Mouse (Mus musculus) lung, adult 2 months (tissue): ENCODE measurements around the gene Enthd1. TPM values are rescaled to one million over a fixed set of nuclear protein-coding genes. Genes with fewer than 3 reads are reported as not detected.
A peak's percentile ranks its signal among the peaks of the same experiment; 100 is the strongest.

ENCODE experiments used
- DNase-seq: peaks from one replicate; pipeline ENCODE4 v3.0.0; 2022
- H3K4me1 ChIP-seq: fragments of 200-500 bp; 2 replicates; pipeline ENCODE4 v1.6.1; 2011; ENCODE audit warnings: low read length; ENCODE audit not compliant: control insufficient read depth, insufficient read depth
- H3K4me3 ChIP-seq: fragments of 200-500 bp; replicated peaks from 2 replicates; pipeline ENCODE3; 2011; ENCODE audit warnings: low read depth, mild to moderate bottlenecking, control low read depth, low read length; ENCODE audit errors: extremely low read depth
- CTCF ChIP-seq: fragments of 200-500 bp; IDR thresholded peaks from 2 replicates; pipeline ENCODE4 v1.5.1; 2011; ENCODE audit warnings: mild to moderate bottlenecking, low read length, control low read depth; ENCODE audit not compliant: insufficient read depth
- POLR2A ChIP-seq: fragments of 200-500 bp; IDR thresholded peaks from 2 replicates; pipeline ENCODE4 v1.6.1; 2011; ENCODE audit warnings: low read depth, mild to moderate bottlenecking, control low read depth, low read length, borderline replicate concordance; ENCODE audit errors: extremely low read depth
- WGBS: fragments of 180-500 bp; shearing (Covaris S2); methylation state at CpG from one replicate; pipeline ENCODE4 v1.1.7; 2018; 5-methylcytosine and 5-hydroxymethylcytosine counted together
- polyA plus RNA-seq: library from polyadenylated mRNA; depleted of rRNA; stranded (reverse); fragments of >200 nt; gene quantifications from 2 replicates; pipeline ENCODE4 v1.2.3, GENCODE M21; 2012; rRNA removed

The Enthd1 gene
- not detected in 2 replicates for polyA plus RNA-seq

GRCm38 (mm10) chr15:80565106-80565665 is at the start of gene Enthd1:
Gene Enthd1 (minus strand): TSS chr15:80565156.
- Histone ChIP-seq H3K4me3 (no peak within 1 kb of the TSS), H3K4me1 (no peaks in the 10 kb centered on the region)
- WGBS: 82% methylated on average over 19 of the region's 19 CpGs
- TF ChIP-seq CTCF (no peak), POLR2A (no peak)
- no peak for DNase-seq

DNA sequence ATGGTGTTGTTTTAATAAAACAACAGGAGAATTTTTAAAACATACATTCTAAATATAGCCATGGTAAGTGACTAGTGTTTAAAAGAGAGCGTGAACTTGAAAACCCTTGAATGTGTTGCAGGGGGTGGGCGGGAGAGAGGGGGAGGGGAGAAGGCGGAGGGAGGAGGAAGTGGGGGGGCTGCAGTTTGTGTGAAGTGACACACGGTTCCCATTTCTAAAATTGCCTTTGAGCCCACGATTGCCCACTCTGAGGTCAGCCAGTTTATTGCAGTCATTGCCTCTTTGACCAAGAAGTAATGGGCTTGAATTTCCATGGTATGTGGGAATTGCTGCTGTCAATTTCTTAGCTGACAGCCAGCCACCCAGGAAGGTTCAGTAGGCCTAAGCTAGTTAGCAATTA is 48.9 kb upstream of the Enthd1 start:
- Histone ChIP-seq H3K4me1 (no peaks in the 10 kb centered on the region), H3K4me3 (no peak overlapping the region)
- no peak for DNase-seq
- TF ChIP-seq POLR2A (no peak), CTCF (no peak)
- WGBS: 32% methylated on average over 5 of the region's 5 CpGs

DNA sequence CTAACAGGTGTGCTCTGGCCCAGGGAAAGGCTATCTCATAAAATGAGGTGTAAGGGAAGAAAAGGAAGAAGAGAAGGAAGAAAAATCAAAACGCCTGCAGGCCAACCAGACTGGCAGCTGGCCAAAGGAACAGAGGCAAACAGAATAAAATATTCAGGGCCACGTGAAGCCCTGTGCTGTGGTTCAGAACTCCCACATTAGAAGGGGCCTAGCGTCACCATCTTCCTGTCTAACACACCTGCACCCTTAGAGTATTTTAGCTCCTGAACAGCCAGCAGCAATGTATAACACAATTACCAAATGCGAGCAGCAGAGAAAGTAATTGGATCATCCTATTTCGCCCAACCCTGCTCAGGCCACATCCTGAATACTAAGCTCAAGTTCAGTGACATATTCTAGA is 46.5 kb upstream of the Enthd1 start:
- Histone ChIP-seq H3K4me3 (no peak overlapping the region), H3K4me1 (no peaks in the 10 kb centered on the region)
- WGBS: 59% methylated on average over 5 of the region's 5 CpGs
- no peak for DNase-seq
- TF ChIP-seq POLR2A (no peak), CTCF (no peak)

DNA sequence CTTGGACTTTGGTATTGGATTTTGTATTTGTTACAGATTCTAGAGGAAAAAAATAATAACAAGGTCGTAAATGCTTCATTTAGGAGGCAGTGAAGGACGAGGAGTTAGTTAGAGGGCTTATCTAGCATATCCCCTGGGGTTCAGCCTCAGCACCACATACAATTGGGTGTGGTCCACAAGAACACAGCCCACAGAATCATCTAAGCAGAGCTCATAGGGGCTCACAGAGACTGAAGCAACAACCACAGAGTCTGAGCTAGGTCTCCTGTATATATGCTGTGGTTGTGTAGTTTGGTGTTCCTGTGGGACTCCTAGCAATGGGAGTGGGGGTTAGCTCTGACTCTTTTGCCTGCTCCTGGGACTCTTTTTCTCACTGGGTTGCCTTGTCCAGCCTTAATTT is 45.4 kb upstream of the Enthd1 start:
- DNase-seq: no peak
- 68% methylated on average over 2 of the region's 2 CpGs for WGBS
- TF ChIP-seq POLR2A: no peak
- no peak for TF ChIP-seq CTCF
- Histone ChIP-seq H3K4me1 (no peaks in the 10 kb centered on the region), H3K4me3 (no peak overlapping the region)

- WGBS: 60% methylated on average over 3 of the region's 3 CpGs
- Histone ChIP-seq H3K4me1 (no peaks in the 10 kb centered on the region), H3K4me3 (no peak overlapping the region)
- no peak for TF ChIP-seq CTCF
- no peak for TF ChIP-seq POLR2A
- no peak for DNase-seq
Measured at GRCm38 (mm10) chr15:80607970-80608369, 43.0 kb upstream of the Enthd1 start.

DNA sequence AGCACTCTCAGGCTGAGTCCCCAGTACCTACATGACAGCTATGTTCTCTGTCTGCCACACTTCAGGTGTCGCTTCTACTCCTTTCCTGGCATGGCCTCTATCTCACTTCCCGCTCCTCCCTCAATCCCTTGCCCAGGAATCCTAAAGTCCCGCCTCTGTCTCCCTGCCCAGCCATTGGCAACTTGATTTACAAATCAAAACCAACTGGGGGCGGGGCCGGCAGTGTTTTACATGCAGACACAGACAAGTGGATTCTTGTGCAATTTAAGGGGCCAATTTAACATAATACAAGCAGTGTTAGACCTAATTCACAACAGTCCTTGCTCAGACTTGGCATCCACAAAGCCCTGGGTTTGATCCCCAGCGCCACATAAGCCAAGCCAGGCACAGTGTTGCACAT is 39.1 kb upstream of the Enthd1 start:
- TF ChIP-seq CTCF (no peak), POLR2A (no peak)
- 88% methylated on average over 6 of the region's 6 CpGs for WGBS

GRCm38 (mm10) chr15:80602487-80602886 is 37.5 kb upstream of the Enthd1 start:
- 80% methylated on average over 7 of the region's 7 CpGs for WGBS
- H3K4me1 ChIP-seq: no peaks in the 10 kb centered on the region; the same call in 1 of the 2 replicates
- no peak overlapping the region for H3K4me3 ChIP-seq
- DNase-seq: no peak
- TF ChIP-seq POLR2A: no peak

More for the DNA sequence above, 39.1 kb upstream of the Enthd1 start:
- no peaks in the 10 kb centered on the region; the same call in 1 of the 2 replicates for H3K4me1 ChIP-seq
- H3K4me3 ChIP-seq: no peak overlapping the region
- DNase-seq: no peak

DNA sequence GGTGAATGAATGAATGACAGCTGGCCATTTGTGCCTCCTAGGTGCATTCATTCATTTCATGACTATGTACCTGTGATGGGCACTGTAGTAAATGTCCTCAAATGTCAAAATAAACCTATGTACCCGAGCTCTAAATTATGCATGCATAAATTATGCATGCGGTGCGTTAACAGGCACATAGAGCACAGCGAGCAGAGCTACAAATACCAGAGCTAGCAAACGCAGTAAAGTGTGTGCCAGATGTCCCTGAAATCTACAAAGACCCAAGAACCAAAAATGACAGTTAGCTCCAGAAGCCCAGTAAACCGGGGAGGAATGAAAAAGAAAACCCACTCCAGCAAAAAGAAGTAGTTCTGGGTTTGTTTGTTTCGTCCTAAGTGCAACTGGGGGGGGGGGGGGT is 36.5 kb upstream of the Enthd1 start:
- Histone ChIP-seq H3K4me1 (no peaks in the 10 kb centered on the region; the same call in 1 of the 2 replicates), H3K4me3 (no peak overlapping the region)
- whole genome bisulfite sequencing: 73% methylated on average over 7 of the region's 7 CpGs
- no peak for DNase-seq
- TF ChIP-seq POLR2A (no peak), CTCF (no peak)

DNA sequence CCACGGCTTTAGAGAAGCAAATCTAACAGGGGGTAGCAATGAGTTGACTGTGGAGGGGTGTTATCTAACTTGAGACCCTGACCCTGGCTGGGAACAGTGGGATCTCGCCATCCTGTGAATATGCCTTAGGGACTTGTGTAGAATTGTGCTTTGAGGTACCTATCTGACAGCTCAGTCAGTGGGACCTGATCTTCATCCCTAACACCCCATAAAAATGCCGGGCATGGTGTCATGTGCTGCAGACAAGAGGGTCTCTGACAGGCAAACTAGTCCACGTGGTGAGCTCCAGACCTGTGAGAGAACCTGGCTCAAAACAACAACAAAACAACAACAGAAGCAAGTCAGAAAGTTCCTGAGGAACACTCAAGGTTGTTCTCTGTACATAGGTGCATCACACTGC is 34.9 kb upstream of the Enthd1 start:
- H3K4me3 ChIP-seq: no peak overlapping the region
- H3K4me1 ChIP-seq: no peaks in the 10 kb centered on the region; the same call in 1 of the 2 replicates
- no peak for TF ChIP-seq CTCF
- TF ChIP-seq POLR2A: no peak
- WGBS: 64% methylated on average over 4 of the region's 4 CpGs
- DNase-seq: no peak

- WGBS: 16% methylated on average over 16 of the region's 16 CpGs
- H3K4me3 ChIP-seq: no peak overlapping the region
- TF ChIP-seq CTCF (no peak), POLR2A (no peak)
- DNase-seq: peak; percentile 25
- no peaks in the 10 kb centered on the region; the same call in 1 of the 2 replicates for H3K4me1 ChIP-seq
Measured at GRCm38 (mm10) chr15:80599213-80599750, 34.3 kb upstream of the Enthd1 start.
